Mouse (Mus musculus) neural tube, embryonic 14.5 days (tissue): ENCODE data around the gene AC170998.1. TPM values are rescaled to one million over a fixed set of nuclear protein-coding genes. Genes with fewer than 3 reads are reported as not detected.
A peak's percentile ranks its signal among the peaks of the same experiment; 100 is the strongest.

Experiments
- ATAC-seq: fragments of 200-750 bp; cut with Nextera tagmentation; 2 replicates; pipeline ENCODE4 v1.8.0; 2017; ENCODE audit warnings: low read depth, mild to moderate bottlenecking, moderate TSS enrichment, moderate library complexity
- H3K27ac ChIP-seq: fragments of 300-500 bp; sonication (generic); 2 replicates; pipeline ENCODE4 v1.5.1; 2014; ENCODE audit warnings: low read depth, mild to moderate bottlenecking, control low read depth, low read length, moderate library complexity, mixed read lengths
- H3K27me3 ChIP-seq: fragments of 300-500 bp; sonication (generic); 2 replicates; pipeline ENCODE4 v1.6.1; 2014; ENCODE audit warnings: low read length; ENCODE audit not compliant: control insufficient read depth, insufficient read depth
- H3K36me3 ChIP-seq: fragments of 300-500 bp; sonication (generic); 2 replicates; pipeline ENCODE4 v1.6.1; 2014; ENCODE audit warnings: low read length, mixed read lengths; ENCODE audit not compliant: control insufficient read depth, insufficient read depth
- H3K4me1 ChIP-seq: fragments of 300-500 bp; sonication (generic); 2 replicates; pipeline ENCODE4 v1.6.1; 2014; ENCODE audit warnings: low read length; ENCODE audit not compliant: control insufficient read depth, insufficient read depth
- H3K4me2 ChIP-seq: fragments of 300-500 bp; sonication (generic); 2 replicates; pipeline ENCODE4 v1.6.1; 2014; ENCODE audit warnings: mild to moderate bottlenecking, low read depth, low read length, control low read depth
- H3K4me3 ChIP-seq: fragments of 300-500 bp; sonication (generic); 2 replicates; pipeline ENCODE4 v1.5.1; 2014; ENCODE audit warnings: low read depth, low read length, control low read depth, mixed read lengths
- H3K9ac ChIP-seq: fragments of 300-500 bp; sonication (generic); replicated peaks from 2 replicates; pipeline ENCODE4 v1.6.1; 2014; ENCODE audit warnings: low read depth, mild to moderate bottlenecking, control low read depth, low read length, mixed read lengths
- H3K9me3 ChIP-seq: fragments of 300-500 bp; sonication (generic); 2 replicates; pipeline ENCODE4 v1.6.1; 2016; ENCODE audit warnings: low read length; ENCODE audit not compliant: control insufficient read depth
- WGBS: fragments of 180-500 bp; shearing (Covaris S2); extraction: QIAGEN DNeasy Blood & Tissue Kit; methylation state at CpG from one replicate; pipeline ENCODE4 v1.1.7; 2014; 5-methylcytosine and 5-hydroxymethylcytosine counted together
- polyA plus RNA-seq: library from polyadenylated mRNA; unstranded; fragments of >200 nt; fragmentation: Nextera tagmentation; extraction: Ambion mirVana; gene quantifications from 2 replicates; pipeline ENCODE4 v1.2.1, GENCODE M21; 2014

AC170998.1 gene
- polyA plus RNA-seq, 1 experiment from 2014 or later = 2.3 TPM

GRCm38 (mm10) chr17:28692341-28692710, 33.6 kb upstream of the AC170998.1 start:
- no peaks in the 10 kb centered on the region for H3K36me3 ChIP-seq
- no peaks in the 10 kb centered on the region for H3K27me3 ChIP-seq
- peaks cover 26% of the 10 kb centered on the region for H3K4me1 ChIP-seq
- ATAC-seq = no peak
- H3K4me3 ChIP-seq = peak overlapping the region; percentile 98
- H3K4me2 ChIP-seq = peak overlapping the region; percentile 71
- H3K27ac ChIP-seq = peak overlapping the region; percentile 94
- peak overlapping the region; percentile 92 for H3K9ac ChIP-seq
- WGBS = under 1% methylated on average over 18 of the region's 18 CpGs
- no peaks in the 10 kb centered on the region for H3K9me3 ChIP-seq

GRCm38 (mm10) chr17:28693086-28693485, 32.8 kb upstream of the AC170998.1 start:
- Histone ChIP-seq H3K27ac (no peak overlapping the region), H3K9me3 (no peaks in the 10 kb centered on the region), H3K9ac (peak overlapping the region; percentile 21; the same call in 1 of the 2 replicates), H3K27me3 (no peaks in the 10 kb centered on the region), H3K4me1 (peaks cover 26% of the 10 kb centered on the region), H3K36me3 (no peaks in the 10 kb centered on the region), H3K4me3 (peak overlapping the region; percentile 98), H3K4me2 (peak overlapping the region; percentile 71)
- no peak for ATAC-seq
- 49% methylated on average over 3 of the region's 3 CpGs for WGBS

- WGBS = 80% methylated on average over 2 of the region's 2 CpGs
- no peaks in the 10 kb centered on the region for H3K27me3 ChIP-seq
- H3K4me3 ChIP-seq = no peak overlapping the region
- no peaks in the 10 kb centered on the region for H3K9me3 ChIP-seq
- H3K9ac ChIP-seq = no peak overlapping the region
- no peak overlapping the region for H3K27ac ChIP-seq
- no peak for ATAC-seq
- H3K4me2 ChIP-seq = no peak overlapping the region
- peaks cover 26% of the 10 kb centered on the region for H3K4me1 ChIP-seq
- no peaks in the 10 kb centered on the region for H3K36me3 ChIP-seq
These were observed 31.8 kb upstream of the AC170998.1 start for GRCm38 (mm10) chr17:28694078-28694477.

- Histone ChIP-seq H3K27me3 (no peaks in the 10 kb centered on the region), H3K9me3 (no peaks in the 10 kb centered on the region), H3K27ac (no peak overlapping the region), H3K36me3 (no peaks in the 10 kb centered on the region), H3K9ac (no peak overlapping the region), H3K4me2 (no peak overlapping the region), H3K4me1 (peaks cover 22% of the 10 kb centered on the region), H3K4me3 (no peak overlapping the region)
- 64% methylated on average over 4 of the region's 4 CpGs for WGBS
- ATAC-seq = no peak
These were observed 31.1 kb upstream of the AC170998.1 start for GRCm38 (mm10) chr17:28694832-28695231.

- Histone ChIP-seq H3K27ac (no peak overlapping the region), H3K36me3 (no peaks in the 10 kb centered on the region), H3K27me3 (no peaks in the 10 kb centered on the region), H3K4me1 (peaks cover 20% of the 10 kb centered on the region), H3K9me3 (no peaks in the 10 kb centered on the region), H3K4me2 (no peak overlapping the region), H3K4me3 (no peak overlapping the region), H3K9ac (0 out of 2 replicates have a peak overlapping the region, but pooled peaks have one; percentile 8)
- ATAC-seq = no peak
- 50% methylated on average over 2 of the region's 2 CpGs for WGBS
These were observed 29.2 kb upstream of the AC170998.1 start for GRCm38 (mm10) chr17:28696641-28697040.

- no peak for ATAC-seq
- H3K9ac ChIP-seq = no peak overlapping the region
These were observed 28.3 kb upstream of the AC170998.1 start for GRCm38 (mm10) chr17:28697290-28698195.

GRCm38 (mm10) chr17:28698245-28698644, 27.6 kb upstream of the AC170998.1 start:
- Histone ChIP-seq H3K9ac (no peak overlapping the region), H3K4me1 (peaks cover 14% of the 10 kb centered on the region), H3K4me2 (no peak overlapping the region), H3K9me3 (no peaks in the 10 kb centered on the region), H3K4me3 (no peak overlapping the region), H3K27ac (no peak overlapping the region), H3K27me3 (no peaks in the 10 kb centered on the region), H3K36me3 (no peaks in the 10 kb centered on the region)
- 19% methylated on average over 4 of the region's 4 CpGs for WGBS
- no peak for ATAC-seq

More at GRCm38 (mm10) chr17:28697290-28698195, 28.3 kb upstream of the AC170998.1 start:
- H3K4me3 ChIP-seq = no peak overlapping the region
- H3K27me3 ChIP-seq = no peaks in the 10 kb centered on the region
- H3K27ac ChIP-seq = no peak overlapping the region
- no peak overlapping the region for H3K4me2 ChIP-seq
- H3K9me3 ChIP-seq = no peaks in the 10 kb centered on the region
- peaks cover 20% of the 10 kb centered on the region for H3K4me1 ChIP-seq
- H3K36me3 ChIP-seq = no peaks in the 10 kb centered on the region
- 75% methylated on average over 13 of the region's 13 CpGs for WGBS

- WGBS = 90% methylated on average over 2 of the region's 2 CpGs
- H3K27me3 ChIP-seq = no peaks in the 10 kb centered on the region
- ATAC-seq = no peak
- H3K4me2 ChIP-seq = no peak overlapping the region
- no peak overlapping the region for H3K27ac ChIP-seq
- H3K36me3 ChIP-seq = no peaks in the 10 kb centered on the region
- no peak overlapping the region for H3K9ac ChIP-seq
- H3K4me1 ChIP-seq = peaks cover 10% of the 10 kb centered on the region
- no peaks in the 10 kb centered on the region for H3K9me3 ChIP-seq
- no peak overlapping the region for H3K4me3 ChIP-seq
These were observed 27.2 kb upstream of the AC170998.1 start for GRCm38 (mm10) chr17:28698672-28699071.

GRCm38 (mm10) chr17:28699789-28700188, 26.1 kb upstream of the AC170998.1 start:
- Histone ChIP-seq H3K27ac (no peak overlapping the region), H3K9me3 (no peaks in the 10 kb centered on the region), H3K9ac (no peak overlapping the region), H3K4me2 (no peak overlapping the region), H3K36me3 (no peaks in the 10 kb centered on the region), H3K27me3 (no peaks in the 10 kb centered on the region), H3K4me1 (peaks cover 8% of the 10 kb centered on the region; the same call in 1 of the 2 replicates), H3K4me3 (no peak overlapping the region)
- 80% methylated on average over 7 of the region's 7 CpGs for WGBS
- ATAC-seq = no peak
